Comparison of ENCODE assay signal across 8 mouse cellular contexts in the genomic region with DNA sequence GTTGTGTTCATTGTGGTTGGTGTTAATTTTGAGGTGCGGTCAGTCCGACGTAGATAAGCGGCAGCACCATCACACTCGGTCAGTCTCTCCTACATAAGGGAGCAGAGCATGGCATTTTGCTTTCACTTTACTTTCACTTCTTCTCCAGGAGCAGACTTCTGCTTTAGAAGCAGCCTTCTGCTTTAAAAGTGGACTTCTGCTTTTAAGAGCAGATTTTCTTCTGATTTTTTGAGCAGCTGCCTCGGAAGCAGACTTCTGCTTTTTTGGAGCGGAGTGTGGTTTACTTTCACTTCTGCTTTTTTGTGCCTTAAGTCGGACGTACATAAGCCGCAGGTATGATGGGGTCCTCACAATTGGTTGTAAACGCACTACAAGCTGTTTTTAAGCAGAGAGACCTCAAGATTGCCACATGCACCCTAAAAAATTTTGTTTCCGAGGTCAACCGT. TPM values are rescaled to one million over a fixed set of nuclear protein-coding genes. Genes with fewer than 3 reads are reported as not detected.
DNase-seq lines count a peak whose midpoint lies in the region; ATAC-seq and TF ChIP-seq lines count a peak whose summit lies in the region.
"Had no signal": no experiment of that assay in that cellular context is flagged by ENCODE, and none has a peak within 500 bp of the region (broad histone marks: within the 10 kb centered on the region; RNA-seq: fewer than 3 reads in every experiment).

No protein-coding gene starts in this region.

- no peak overlapping the region for H3K4me3 ChIP-seq in kidney, postnatal 0 days (replicated peaks; ENCODE audit: low read depth, low read length)
- no peak overlapping the region for H3K4me3 ChIP-seq in intestine, embryonic 15.5 days (replicated peaks)

- no peaks in the 10 kb centered on the region for H3K36me3 ChIP-seq in kidney, postnatal 0 days (ENCODE audit: insufficient read depth, low read length)
- H3K36me3 ChIP-seq in intestine, embryonic 15.5 days = no peaks in the 10 kb centered on the region

- no peak overlapping the region for H3K9ac ChIP-seq in kidney, postnatal 0 days (ENCODE audit: low read depth, low read length)
- H3K9ac ChIP-seq in intestine, embryonic 15.5 days = no peak overlapping the region

- 93% methylated on average over 13 of the region's 13 CpGs for WGBS in kidney, postnatal 0 days
- 87% methylated on average over 13 of the region's 13 CpGs for WGBS in intestine, embryonic 15.5 days

- peak; percentile 0 for DNase-seq in kidney, postnatal 0 days (ENCODE audit: low spot score)
- DNase-seq in kidney, postnatal 36 days = no peak
- DNase-seq in thymus, postnatal 36 days = peak; percentile 19 to 23
- DNase-seq in adipocyte (ENCODE audit: low spot score) = no peak

- no peak for TF ChIP-seq CTCF in kidney, postnatal 0 days (IDR thresholded peaks at IDR 0.05; ENCODE audit: low read depth)

- ATAC-seq in kidney, postnatal 0 days (replicated peaks; ENCODE audit: low FRiP score, low read depth) = no peak
- peak; percentile 98 for ATAC-seq in common myeloid progenitor, adult 5-6 weeks (replicated peaks; ENCODE audit: low read depth, poor library complexity, severe bottlenecking)
- ATAC-seq in megakaryocyte, adult 5-6 weeks (ENCODE audit: poor library complexity, severe bottlenecking) = peak; percentile 88
- no peak for ATAC-seq in intestine, embryonic 15.5 days

- H3K27ac ChIP-seq in kidney, postnatal 0 days = no peak overlapping the region
- H3K27ac ChIP-seq in intestine, embryonic 15.5 days = no peak overlapping the region

- H3K9me3 ChIP-seq in kidney, postnatal 0 days (replicated peaks; ENCODE audit: low read length) = no peaks in the 10 kb centered on the region
- H3K9me3 ChIP-seq in intestine, embryonic 15.5 days = no peaks in the 10 kb centered on the region

- no peaks in the 10 kb centered on the region for H3K27me3 ChIP-seq in kidney, postnatal 0 days (ENCODE audit: insufficient read depth, low read length)
- no peaks in the 10 kb centered on the region for H3K27me3 ChIP-seq in intestine, embryonic 15.5 days (replicated peaks)

- no peak overlapping the region for H3K4me2 ChIP-seq in kidney, postnatal 0 days (ENCODE audit: low read length)
- H3K4me2 ChIP-seq in intestine, embryonic 15.5 days (replicated peaks) = no peak overlapping the region

- no peaks in the 10 kb centered on the region for H3K4me1 ChIP-seq in kidney, postnatal 0 days (replicated peaks; ENCODE audit: insufficient read depth, low read length)
- H3K4me1 ChIP-seq in intestine, embryonic 15.5 days (replicated peaks) = no peaks in the 10 kb centered on the region

RNA-seq across cellular contexts. Expression of a gene that starts 54.1 kb away (rescaled TPM):
- polyA plus RNA-seq in kidney, postnatal 0 days (2015; fragmentation: Nextera tagmentation; extraction: Ambion mirVana) = 9.5 and 9.6 TPM in 2 replicates
- not detected in 2 replicates for total RNA-seq in common myeloid progenitor, adult 5-6 weeks (2017)
- not detected in 2 replicates for total RNA-seq in megakaryocyte, adult 5-6 weeks (2015)
- total RNA-seq in megakaryocyte, adult 5-6 weeks (2017) = not detected in 2 replicates
- polyA plus RNA-seq in intestine, embryonic 15.5 days (2015; fragmentation: Nextera tagmentation; extraction: Ambion mirVana) = 0.06 TPM in 1 of 2 replicates, not detected in the other
- polyA plus RNA-seq: lung, embryonic 16.5 days had no signal

Comparison
In these comparisons a context has a peak if more than half of its experiments do, and no peak if none do; other contexts are left out.
1. DNase-seq: peak in kidney, postnatal 0 days (single experiment) and thymus, postnatal 36 days (2 of 2); none in kidney, postnatal 36 days (0 of 2) and adipocyte (single experiment).
2. ATAC-seq: peak in common myeloid progenitor, adult 5-6 weeks (single experiment) and megakaryocyte, adult 5-6 weeks (single experiment); none in kidney, postnatal 0 days (single experiment) and intestine, embryonic 15.5 days (single experiment).